Mouse (Mus musculus): ENCODE results near the gene Aldh1b1.

Aldh1b1 gene

GRCm38 (mm10) chr4:45785959-45786358 is 12.9 kb upstream of the Aldh1b1 start:
- peak in 1 of 2 experiments; percentile 21 for DNase-seq

- DNase-seq = no peak
These were observed 12.1 kb upstream of the Aldh1b1 start for GRCm38 (mm10) chr4:45786674-45787073.

- no peak for DNase-seq
These were observed 10.3 kb upstream of the Aldh1b1 start for GRCm38 (mm10) chr4:45788446-45789081.

GRCm38 (mm10) chr4:45789263-45789958 is 9.4 kb upstream of the Aldh1b1 start:
- DNase-seq = peak; percentile 75 to 87

- DNase-seq = no peak
These were observed 8.8 kb upstream of the Aldh1b1 start for GRCm38 (mm10) chr4:45790018-45790417.

- DNase-seq = no peak
These were observed 3.5 kb upstream of the Aldh1b1 start for GRCm38 (mm10) chr4:45795191-45795811.

- DNase-seq = no peak
These were observed 2.1 kb upstream of the Aldh1b1 start for GRCm38 (mm10) chr4:45796760-45797159.

GRCm38 (mm10) chr4:45799956-45800537 is 1.2 kb downstream of the Aldh1b1 start:
- no peak for DNase-seq

- no peak for DNase-seq
These were observed 4.1 kb downstream of the Aldh1b1 start for GRCm38 (mm10) chr4:45802900-45803299.

- no peak for DNase-seq
These were observed 9.2 kb downstream of the Aldh1b1 start for GRCm38 (mm10) chr4:45808034-45808433.

GRCm38 (mm10) chr4:45811250-45811649 is 12.4 kb downstream of the Aldh1b1 start:
- no peak for DNase-seq

- DNase-seq = peak; percentile 53 to 65
These were observed 16.7 kb downstream of the Aldh1b1 start for GRCm38 (mm10) chr4:45815542-45815941.

- no peak for DNase-seq
These were observed 20.0 kb downstream of the Aldh1b1 start for GRCm38 (mm10) chr4:45818814-45819207.

- no peak for DNase-seq
These were observed 20.5 kb downstream of the Aldh1b1 start for GRCm38 (mm10) chr4:45819208-45819931.

GRCm38 (mm10) chr4:45820074-45820830 is 21.4 kb downstream of the Aldh1b1 start:
- peak; percentile 28 to 61 for DNase-seq

GRCm38 (mm10) chr4:45821995-45822394 is 23.2 kb downstream of the Aldh1b1 start:
- DNase-seq = no peak

GRCm38 (mm10) chr4:45822781-45823575 is 24.2 kb downstream of the Aldh1b1 start:
- DNase-seq = no peak

GRCm38 (mm10) chr4:45824049-45824760 is 25.4 kb downstream of the Aldh1b1 start:
- DNase-seq = no peak

- DNase-seq = no peak
These were observed 26.1 kb downstream of the Aldh1b1 start for GRCm38 (mm10) chr4:45824761-45825556.
